Mouse (Mus musculus) ES-E14 (cell line): ENCODE data around the gene Fam118b. TPM values are rescaled to one million over a fixed set of nuclear protein-coding genes. Genes with fewer than 3 reads are reported as not detected.
A peak's percentile ranks its signal among the peaks of the same experiment; 100 is the strongest.

Experiments
- DNase-seq: peaks from one replicate; pipeline ENCODE4 v3.0.0-alpha.2; 2013; ENCODE audit warnings: low read depth, low spot score
- H3K27ac ChIP-seq: 2 replicates; pipeline ENCODE4 v1.5.1; 2012; ENCODE audit warnings: low read depth, mild to moderate bottlenecking, low read length, moderate library complexity, mixed read lengths; ENCODE audit not compliant: poor library complexity, insufficient read depth, severe bottlenecking
- H3K36me3 ChIP-seq: 2 replicates; pipeline ENCODE4 v1.6.1; 2012; ENCODE audit warnings: mild to moderate bottlenecking, low read length, moderate library complexity, mixed read lengths; ENCODE audit not compliant: control insufficient read depth, poor library complexity, insufficient read depth, severe bottlenecking
- H3K4me1 ChIP-seq, 2 experiments: fragments of 150-350 bp in 1 of 2; sonication (generic) in 1 of 2; 2 replicates each; pipeline ENCODE4 v1.6.1; 2012; ENCODE audit warnings: low read length in 2 of 2, mild to moderate bottlenecking in 1 of 2, mixed read lengths in 1 of 2; ENCODE audit not compliant: control insufficient read depth in 2 of 2, insufficient read depth in 2 of 2, poor library complexity in 1 of 2
- H3K4me3 ChIP-seq, 2 experiments: fragments of 150-350 bp in 1 of 2; sonication (generic) in 1 of 2; 2 replicates each; pipeline ENCODE4 v1.5.1; 2012; ENCODE audit warnings: low read length in 2 of 2, low read depth in 1 of 2, mild to moderate bottlenecking in 1 of 2, mixed read lengths in 1 of 2; ENCODE audit not compliant: insufficient read depth in 1 of 2, poor library complexity in 1 of 2, severe bottlenecking in 1 of 2
- H3K9ac ChIP-seq: 2 replicates; pipeline ENCODE4 v1.6.1; 2012; ENCODE audit warnings: low read depth, mild to moderate bottlenecking, low read length, mixed read lengths; ENCODE audit not compliant: poor library complexity, insufficient read depth, severe bottlenecking
- H3K9me3 ChIP-seq: fragments of 150-350 bp; sonication (generic); 2 replicates; pipeline ENCODE4 v1.6.1; 2012; ENCODE audit warnings: low read depth, mild to moderate bottlenecking, low read length; ENCODE audit not compliant: control insufficient read depth, insufficient read depth
- CHD2 ChIP-seq: IDR thresholded peaks from 2 replicates; pipeline ENCODE4 v1.6.1; 2014; ENCODE audit warnings: mild to moderate bottlenecking, low read depth, low read length, inconsistent platforms
- HCFC1 ChIP-seq: IDR thresholded peaks from 2 replicates; pipeline ENCODE4 v1.6.1; 2012; ENCODE audit warnings: low read length, inconsistent platforms, borderline replicate concordance; ENCODE audit not compliant: insufficient read depth
- MAFK ChIP-seq: IDR thresholded peaks from 2 replicates; pipeline ENCODE4 v1.6.1; 2014; ENCODE audit warnings: mild to moderate bottlenecking, low read depth, low read length, inconsistent platforms; ENCODE audit not compliant: insufficient read depth
- ZC3H11A ChIP-seq: IDR thresholded peaks from 2 replicates; pipeline ENCODE4 v1.6.1; 2012; ENCODE audit warnings: low read depth, mild to moderate bottlenecking, inconsistent platforms, low read length, borderline replicate concordance
- ZNF384 ChIP-seq: IDR thresholded peaks from 2 replicates; pipeline ENCODE4 v1.6.1; 2012; ENCODE audit warnings: low read depth, low read length, inconsistent platforms
- in situ Hi-C, 2 experiments: fragments of 600-800 bp; cut with MboI; formaldehyde crosslinking; loops; one replicate each; pipeline ENCODE4 v1.15.1; 2025; ENCODE audit warnings: low sequenced_read_pairs in 2 of 2, inconsistent platforms in 1 of 2; ENCODE audit not compliant: unreplicated experiment in 2 of 2
- total RNA-seq: library from RNA; depleted of rRNA; stranded (reverse); fragments of 300-350 nt; gene quantifications from 2 replicates; pipeline ENCODE4 v1.2.3, GENCODE M21; 2012; rRNA removed

Fam118b gene
- 19.3 and 26.9 TPM in 2 replicates for total RNA-seq

DNA sequence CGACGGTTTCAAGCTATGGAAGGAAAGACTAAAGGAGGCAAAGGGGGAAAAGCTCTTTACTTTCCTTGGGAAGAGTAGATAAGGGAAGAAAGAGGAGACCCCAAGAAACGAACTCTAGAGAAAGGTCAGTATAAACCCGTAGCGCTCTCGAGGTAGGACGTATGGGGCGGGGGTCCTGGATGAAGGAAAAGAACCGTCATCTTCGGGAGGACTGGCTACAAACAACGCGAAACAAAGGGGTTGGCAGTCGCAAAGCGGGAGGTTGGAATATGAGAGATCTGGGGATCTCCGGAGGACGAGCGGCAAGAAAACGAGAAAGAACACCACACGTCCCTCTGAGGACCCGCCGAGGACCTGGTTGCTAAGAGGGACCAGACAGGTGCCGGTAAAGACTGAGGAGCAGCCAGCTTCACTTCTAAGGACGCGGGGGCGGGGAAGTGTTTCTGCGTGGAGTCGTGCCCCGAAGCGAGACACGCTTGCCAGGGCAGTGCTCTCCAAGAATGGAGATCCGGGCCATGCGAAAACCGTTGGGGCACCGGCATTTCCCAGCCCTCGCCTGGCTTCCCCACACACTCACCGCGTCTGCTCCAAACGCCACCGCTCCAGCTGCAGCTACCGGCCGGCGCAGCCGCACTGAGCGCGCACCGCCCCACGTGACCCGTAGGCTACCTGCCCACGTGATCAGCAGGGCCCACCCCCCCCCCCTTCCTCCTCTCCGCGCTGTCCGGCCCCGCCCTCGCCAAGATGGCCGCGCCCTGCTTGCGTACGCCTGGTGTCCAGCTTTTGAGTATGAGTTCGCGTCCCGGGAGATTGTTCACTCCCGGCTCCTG lies at the start of gene Fam118b, which contains the start of gene Rpusd4:
Gene Fam118b, minus strand, starts transcription at position 660 of the 830 bp plus-strand sequence.
Gene Rpusd4, plus strand, starts transcription at position 720 of the 830 bp plus-strand sequence.
- peak; percentile 82 for DNase-seq
- in situ Hi-C loops: no loop called here
- peak within 1 kb of the TSS; percentile 82 for H3K9ac ChIP-seq
- 0 out of 4 replicates have a peak, but pooled peaks cover 0 to 2% of the 10 kb centered on the region in 2 experiments for H3K4me1 ChIP-seq
- H3K9me3 ChIP-seq: no peaks in the 10 kb centered on the region
- no peak within 1 kb of the TSS for H3K27ac ChIP-seq
- no peak for TF ChIP-seq ZNF384
- TF ChIP-seq HCFC1: no peak
- TF ChIP-seq ZC3H11A: no peak
- TF ChIP-seq MAFK: no peak
- TF ChIP-seq CHD2: no peak
- H3K36me3 ChIP-seq: peaks cover 6% of the 10 kb centered on the region
- H3K4me3 ChIP-seq: peak within 1 kb of the TSS; percentile 77 to 95

DNA sequence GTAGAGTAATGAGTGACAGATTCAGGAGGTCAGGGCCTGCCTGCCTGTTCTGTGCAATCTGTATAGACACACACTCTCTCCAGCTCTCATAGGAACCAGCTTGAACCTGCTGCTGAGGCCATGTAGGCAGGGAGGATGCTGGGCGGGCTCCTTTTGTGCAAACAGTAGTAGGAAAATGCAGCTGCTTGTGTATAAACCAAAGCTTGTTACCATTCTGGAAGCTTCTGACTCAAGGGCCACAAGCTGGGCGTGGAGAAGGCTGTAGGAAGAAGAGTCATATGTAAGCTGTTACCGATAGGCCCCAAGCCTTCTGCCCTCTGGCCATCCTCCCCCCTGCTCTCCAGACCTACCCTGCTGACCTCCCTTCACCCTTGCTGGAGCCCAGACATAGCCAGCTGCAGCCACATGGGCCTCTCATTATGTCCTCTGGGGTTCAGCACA lies 49.2 kb upstream of the Fam118b start:
- DNase-seq: no peak
- H3K27ac ChIP-seq: peak overlapping the region; percentile 7; the same call in 1 of the 2 replicates
- no peaks in the 10 kb centered on the region for H3K9me3 ChIP-seq
- no peak overlapping the region for H3K4me3 ChIP-seq
- peaks cover 0 to 8% of the 10 kb centered on the region in 2 experiments; a peak in 3 of 4 replicates for H3K4me1 ChIP-seq
- in situ Hi-C loops: no loop called here
- TF ChIP-seq ZNF384 (no peak), HCFC1 (no peak), CHD2 (no peak), ZC3H11A (no peak), MAFK (no peak)
- no peaks in the 10 kb centered on the region for H3K36me3 ChIP-seq
- no peak overlapping the region for H3K9ac ChIP-seq

DNA sequence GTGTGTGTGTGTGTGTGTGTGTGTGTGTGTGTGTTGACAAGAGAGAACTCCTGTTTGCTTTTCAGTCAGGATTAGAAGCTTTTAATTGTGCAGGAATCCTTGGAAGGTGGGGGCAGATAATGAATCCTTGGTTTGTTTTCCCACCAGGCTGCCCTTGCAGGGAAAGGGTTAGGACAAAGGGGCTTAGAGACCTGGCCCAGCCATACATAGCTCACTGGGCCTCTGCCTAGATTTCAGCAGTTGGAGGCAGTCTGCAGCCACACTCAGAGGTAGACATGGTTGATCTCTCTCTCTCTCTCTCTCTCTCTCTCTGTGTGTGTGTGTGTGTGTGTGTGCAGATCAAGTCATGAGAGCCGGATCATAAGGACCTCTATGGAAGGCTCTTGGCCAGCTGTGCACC lies 46.6 kb upstream of the Fam118b start:
- H3K27ac ChIP-seq: no peak overlapping the region
- in situ Hi-C loops: no loop called here

DNA sequence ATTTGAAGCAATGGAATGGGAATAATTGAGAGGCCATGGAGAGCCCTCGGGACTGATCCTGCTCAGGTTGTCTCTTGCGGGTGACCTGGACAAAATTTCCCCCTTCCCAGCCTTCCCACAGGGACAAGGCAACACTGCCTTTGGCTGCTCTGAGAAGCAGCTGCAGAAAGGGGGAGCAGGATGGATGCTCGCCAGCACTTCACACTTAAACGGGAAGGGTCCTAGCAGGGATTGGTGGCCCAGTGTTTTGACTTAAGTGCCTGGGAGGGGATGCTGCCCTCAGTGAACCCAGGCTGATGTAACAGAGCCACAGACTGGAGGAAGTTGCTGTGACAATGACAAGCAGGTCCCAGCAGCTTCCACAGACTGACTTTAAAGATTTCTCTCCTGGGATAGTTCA lies 46.0 kb upstream of the Fam118b start:
- in situ Hi-C loops: no loop called here
- no peak overlapping the region for H3K27ac ChIP-seq
- no peaks in the 10 kb centered on the region for H3K36me3 ChIP-seq
- no peak for DNase-seq
- no peaks in the 10 kb centered on the region for H3K9me3 ChIP-seq
- no peak overlapping the region for H3K9ac ChIP-seq
- H3K4me1 ChIP-seq: peaks cover 0 to 8% of the 10 kb centered on the region in 2 experiments; a peak in 3 of 4 replicates
- H3K4me3 ChIP-seq: no peak overlapping the region
- TF ChIP-seq ZC3H11A: no peak
- no peak for TF ChIP-seq CHD2
- no peak for TF ChIP-seq ZNF384
- no peak for TF ChIP-seq HCFC1
- TF ChIP-seq MAFK: no peak

More for the DNA sequence above, 46.6 kb upstream of the Fam118b start:
- Histone ChIP-seq H3K4me1 (peaks cover 0 to 8% of the 10 kb centered on the region in 2 experiments; a peak in 3 of 4 replicates), H3K36me3 (no peaks in the 10 kb centered on the region), H3K9ac (no peak overlapping the region), H3K9me3 (no peaks in the 10 kb centered on the region), H3K4me3 (no peak overlapping the region)
- no peak for DNase-seq
- TF ChIP-seq MAFK (no peak), ZC3H11A (no peak), ZNF384 (no peak), CHD2 (no peak), HCFC1 (no peak)
